In genomic region chr10:116848749-116849473, GRCm38 (mm10) we compare ENCODE assay signal across 8 mouse cellular contexts. TPM values are rescaled to one million over a fixed set of nuclear protein-coding genes. Genes with fewer than 3 reads are reported as not detected.
DNase-seq lines count a peak whose midpoint lies in the region; ATAC-seq and TF ChIP-seq lines count a peak whose summit lies in the region.

No protein-coding gene starts in this region.

- no peak; the same call in 1 of the 2 replicates for ATAC-seq in heart, embryonic 15.5 days (replicated peaks; ENCODE audit: insufficient number of reproducible peaks, insufficient read depth, low FRiP score, low read depth)
- ATAC-seq in liver, embryonic 14.5 days (ENCODE audit: insufficient read depth): no peak
- peak; percentile 77; the same call in 1 of the 2 replicates for ATAC-seq in neural tube, embryonic 14.5 days (ENCODE audit: low read depth)

- H3K4me2 ChIP-seq in heart, embryonic 15.5 days: peak overlapping the region; percentile 11; the same call in 1 of the 2 replicates
- no peak overlapping the region for H3K4me2 ChIP-seq in liver, embryonic 14.5 days (ENCODE audit: low read depth)
- H3K4me2 ChIP-seq in neural tube, embryonic 14.5 days (ENCODE audit: low read depth, low read length): peak overlapping the region; percentile 21; the same call in 1 of the 2 replicates

- peak overlapping the region; percentile 27; the same call in 1 of the 2 replicates for H3K4me3 ChIP-seq in forebrain, embryonic 10.5 days
- no peak overlapping the region for H3K4me3 ChIP-seq in heart, embryonic 15.5 days
- H3K4me3 ChIP-seq in liver, embryonic 14.5 days (ENCODE audit: insufficient read depth in 1 of 2, low read depth in 2 of 2, low read length in 2 of 2): no peak overlapping the region
- no peak overlapping the region for H3K4me3 ChIP-seq in neural tube, embryonic 14.5 days (ENCODE audit: low read depth, low read length)
- no peak overlapping the region for H3K4me3 ChIP-seq in testis, adult 2 months (ENCODE audit: control insufficient read depth, low read depth, low read length)

- no peak for TF ChIP-seq POLR2A in brain, embryonic 14.5 days (IDR thresholded peaks at IDR 0.05; ENCODE audit: borderline replicate concordance, extremely low read depth, insufficient read depth, insufficient read length, poor library complexity, severe bottlenecking)
- TF ChIP-seq POLR2A in testis, adult 2 months (IDR thresholded peaks at IDR 0.05; ENCODE audit: control insufficient read depth, low read depth, low read length): no peak

- no peak for TF ChIP-seq EP300 in liver, embryonic 14.5 days (IDR thresholded peaks at IDR 0.05; ENCODE audit: low read depth)

- H3K27me3 ChIP-seq in forebrain, embryonic 10.5 days (ENCODE audit: poor library complexity, severe bottlenecking): no peaks in the 10 kb centered on the region
- 0 out of 2 replicates have a peak, but pooled peaks cover 3% of the 10 kb centered on the region for H3K27me3 ChIP-seq in heart, embryonic 15.5 days
- H3K27me3 ChIP-seq in liver, embryonic 14.5 days (ENCODE audit: control insufficient read depth, insufficient read depth, low read length): no peaks in the 10 kb centered on the region
- no peaks in the 10 kb centered on the region for H3K27me3 ChIP-seq in neural tube, embryonic 14.5 days (ENCODE audit: control insufficient read depth, insufficient read depth, low read length)
- H3K27me3 ChIP-seq in testis, adult 2 months (ENCODE audit: control insufficient read depth, insufficient read depth, low read length): no peaks in the 10 kb centered on the region

- TF ChIP-seq CTCF in brain, embryonic 14.5 days (IDR thresholded peaks at IDR 0.05; ENCODE audit: borderline replicate concordance, extremely low read depth, insufficient read depth, insufficient read length): peak; percentile 98
- peak; percentile 90 for TF ChIP-seq CTCF in liver, embryonic 14.5 days (IDR thresholded peaks at IDR 0.05; ENCODE audit: low read depth)
- TF ChIP-seq CTCF in testis, adult 2 months (IDR thresholded peaks at IDR 0.05; ENCODE audit: control insufficient read depth, insufficient read depth, insufficient replicate concordance, low read depth, low read length): peak; percentile 93

- H3K36me3 ChIP-seq in forebrain, embryonic 10.5 days (replicated peaks): no peaks in the 10 kb centered on the region
- H3K36me3 ChIP-seq in heart, embryonic 15.5 days: no peaks in the 10 kb centered on the region
- H3K36me3 ChIP-seq in liver, embryonic 14.5 days (replicated peaks; ENCODE audit: control insufficient read depth, insufficient read depth, low read depth): no peaks in the 10 kb centered on the region
- H3K36me3 ChIP-seq in neural tube, embryonic 14.5 days (ENCODE audit: control insufficient read depth, insufficient read depth, low read length): no peaks in the 10 kb centered on the region
- no peaks in the 10 kb centered on the region for H3K36me3 ChIP-seq in testis, adult 2 months (ENCODE audit: control insufficient read depth, insufficient read depth, low read length)

- H3K9me3 ChIP-seq in forebrain, embryonic 10.5 days: no peaks in the 10 kb centered on the region
- H3K9me3 ChIP-seq in heart, embryonic 15.5 days (replicated peaks): no peaks in the 10 kb centered on the region
- no peaks in the 10 kb centered on the region for H3K9me3 ChIP-seq in liver, embryonic 14.5 days (ENCODE audit: control insufficient read depth, low read length)
- H3K9me3 ChIP-seq in neural tube, embryonic 14.5 days (ENCODE audit: control insufficient read depth, low read length): no peaks in the 10 kb centered on the region

- 25% methylated on average over 22 of the region's 22 CpGs for WGBS in forebrain, embryonic 10.5 days
- WGBS in heart, embryonic 15.5 days: 20% methylated on average over 22 of the region's 22 CpGs
- WGBS in liver, embryonic 14.5 days (ENCODE audit: insufficient replicate concordance): 18% methylated on average over 22 of the region's 22 CpGs
- WGBS in neural tube, embryonic 14.5 days: 23% methylated on average over 22 of the region's 22 CpGs

- no peak overlapping the region for H3K27ac ChIP-seq in forebrain, embryonic 10.5 days
- H3K27ac ChIP-seq in heart, embryonic 15.5 days: no peak overlapping the region
- no peak overlapping the region for H3K27ac ChIP-seq in liver, embryonic 14.5 days
- H3K27ac ChIP-seq in neural tube, embryonic 14.5 days (ENCODE audit: low read depth, low read length): no peak overlapping the region
- no peak overlapping the region for H3K27ac ChIP-seq in testis, adult 2 months (ENCODE audit: control insufficient read depth, insufficient read depth, low read depth, low read length)

- peaks cover 9% of the 10 kb centered on the region for H3K4me1 ChIP-seq in forebrain, embryonic 10.5 days
- H3K4me1 ChIP-seq in heart, embryonic 15.5 days (replicated peaks): no peaks in the 10 kb centered on the region; the same call in 1 of the 2 replicates
- H3K4me1 ChIP-seq in liver, embryonic 14.5 days (replicated peaks; ENCODE audit: control insufficient read depth in 2 of 2, insufficient read depth in 2 of 2, low read length in 1 of 2): no peaks in the 10 kb centered on the region
- H3K4me1 ChIP-seq in neural tube, embryonic 14.5 days (ENCODE audit: control insufficient read depth, insufficient read depth, low read length): no peaks in the 10 kb centered on the region
- H3K4me1 ChIP-seq in testis, adult 2 months (ENCODE audit: control insufficient read depth, insufficient read depth, low read length): peaks cover 6% of the 10 kb centered on the region

- no peak overlapping the region for H3K9ac ChIP-seq in heart, embryonic 15.5 days
- H3K9ac ChIP-seq in liver, embryonic 14.5 days (replicated peaks): no peak overlapping the region
- H3K9ac ChIP-seq in neural tube, embryonic 14.5 days (replicated peaks; ENCODE audit: low read depth, low read length): no peak overlapping the region; the same call in 1 of the 2 replicates

- peak; percentile 86 for DNase-seq in CD4-positive, CD25-positive, alpha-beta regulatory T cell, adult 2 months (ENCODE audit: low read depth, low spot score)
- DNase-seq in brain, embryonic 14.5 days (ENCODE audit: low read depth): peak; percentile 87
- DNase-seq in forebrain, embryonic 10.5 days (ENCODE audit: extremely low spot score, low spot score): peak; percentile 78
- DNase-seq in kidney, postnatal 14 days: peak; percentile 85
- peak in 2 of 3 experiments; percentile 2 to 7 for DNase-seq in liver, embryonic 14.5 days (ENCODE audit: low read depth in 3 of 3, low spot score in 3 of 3)

RNA-seq across cellular contexts. Expression of gene Myrfl, which starts 47.8 kb away (rescaled TPM):
- 0.05 and 0.10 TPM in 2 replicates for polyA plus RNA-seq in brain, embryonic 14.5 days (2012; rRNA removed)
- polyA plus RNA-seq in forebrain, embryonic 10.5 days (2016; fragmentation: Nextera tagmentation; extraction: Ambion mirVana): 0.07 TPM in 1 of 2 replicates, not detected in the other
- polyA plus RNA-seq in heart, embryonic 15.5 days (2015; fragmentation: Nextera tagmentation; extraction: Ambion mirVana): 0.19 and 0.28 TPM in 2 replicates
- 0.02 TPM in 1 of 2 replicates, not detected in the other for polyA plus RNA-seq in liver, embryonic 14.5 days (2012; rRNA removed)
- polyA plus RNA-seq in liver, embryonic 14.5 days (2014; fragmentation: Nextera tagmentation; extraction: Ambion mirVana): not detected in 2 replicates
- polyA plus RNA-seq in neural tube, embryonic 14.5 days (2014; fragmentation: Nextera tagmentation; extraction: Ambion mirVana): 0.15 and 0.20 TPM in 2 replicates
- polyA plus RNA-seq in testis, adult 2 months (2012; rRNA removed): 0.06 and 0.09 TPM in 2 replicates

Comparison
In these comparisons a context has a peak if more than half of its experiments do, and no peak if none do; other contexts are left out.
1. DNase-seq: peak in every context shown above with its lines; median percentile 87 in brain, embryonic 14.5 days; 86 in CD4-positive, CD25-positive, alpha-beta regulatory T cell, adult 2 months; 85 in kidney, postnatal 14 days; 78 in forebrain, embryonic 10.5 days; 4 in liver, embryonic 14.5 days.